Mouse (Mus musculus) limb, embryonic 14.5 days (tissue): ENCODE results near the gene App. TPM values are rescaled to one million over a fixed set of nuclear protein-coding genes. Genes with fewer than 3 reads are reported as not detected.
A peak's percentile ranks its signal among the peaks of the same experiment; 100 is the strongest.

ENCODE experiments used
- ATAC-seq: fragments of 200-750 bp; cut with Nextera tagmentation; 2 replicates; pipeline ENCODE4 v1.8.0; 2017; ENCODE audit warnings: low read depth, moderate number of reproducible peaks, moderate TSS enrichment; ENCODE audit not compliant: low FRiP score
- DNase-seq: peaks from one replicate; pipeline ENCODE4 v3.0.0-alpha.2; 2015; ENCODE audit warnings: low spot score
- H3K27ac ChIP-seq: fragments of 300-500 bp; sonication (generic); replicated peaks from 2 replicates; pipeline ENCODE4 v1.5.1; 2014; ENCODE audit warnings: low read depth, mild to moderate bottlenecking, low read length, moderate library complexity, mixed read lengths
- H3K27me3 ChIP-seq: fragments of 300-500 bp; sonication (generic); 2 replicates; pipeline ENCODE4 v1.6.1; 2014; ENCODE audit warnings: low read length, mixed read lengths; ENCODE audit not compliant: control insufficient read depth, insufficient read depth
- H3K36me3 ChIP-seq: fragments of 300-500 bp; sonication (generic); 2 replicates; pipeline ENCODE4 v1.6.1; 2014; ENCODE audit warnings: mild to moderate bottlenecking, low read length, moderate library complexity, mixed read lengths; ENCODE audit not compliant: control insufficient read depth, insufficient read depth
- H3K4me1 ChIP-seq: fragments of 300-500 bp; sonication (generic); 2 replicates; pipeline ENCODE4 v1.6.1; 2014; ENCODE audit warnings: antibody characterized with exemption, low read length, mixed read lengths; ENCODE audit not compliant: control insufficient read depth, insufficient read depth
- H3K4me2 ChIP-seq: fragments of 300-500 bp; sonication (generic); replicated peaks from 2 replicates; pipeline ENCODE4 v1.6.1; 2014; ENCODE audit warnings: low read depth, mild to moderate bottlenecking, low read length, moderate library complexity; ENCODE audit not compliant: severe bottlenecking
- H3K4me3 ChIP-seq: fragments of 300-500 bp; sonication (generic); replicated peaks from 2 replicates; pipeline ENCODE4 v1.5.1; 2014; ENCODE audit warnings: low read length
- H3K9ac ChIP-seq: fragments of 300-500 bp; sonication (generic); 2 replicates; pipeline ENCODE4 v1.6.1; 2014; ENCODE audit warnings: mild to moderate bottlenecking, low read depth, low read length, moderate library complexity; ENCODE audit not compliant: severe bottlenecking
- H3K9me3 ChIP-seq: fragments of 300-500 bp; sonication (generic); 2 replicates; pipeline ENCODE4 v1.6.1; 2016; ENCODE audit warnings: low read length; ENCODE audit not compliant: control insufficient read depth
- POLR2A ChIP-seq: fragments of 200-500 bp; IDR thresholded peaks from 2 replicates; pipeline ENCODE4 v1.8.0; 2012; ENCODE audit warnings: inconsistent platforms, mild to moderate bottlenecking, moderate library complexity, borderline replicate concordance; ENCODE audit not compliant: insufficient read depth, insufficient read length; ENCODE audit errors: extremely low read depth
- WGBS: fragments of 180-500 bp; shearing (Covaris S2); extraction: QIAGEN DNeasy Blood & Tissue Kit; methylation state at CpG from one replicate; pipeline ENCODE4 v1.1.7; 2014; 5-methylcytosine and 5-hydroxymethylcytosine counted together
- polyA plus RNA-seq, 2 experiments: library from polyadenylated mRNA; depleted of rRNA in 1 of 2; stranded (reverse) in 1 of 2; unstranded in 1 of 2; fragments of >200 nt; fragmentation: Nextera tagmentation in 1 of 2; extraction: Ambion mirVana in 1 of 2; gene quantifications; 2 replicates each; pipeline versions ENCODE4 v1.2.1 to v1.2.3; 2012 to 2014

The App gene
- polyA plus RNA-seq, 2 experiments, result 206 to 326 TPM

- no peak overlapping the region for H3K9ac ChIP-seq
- H3K36me3 ChIP-seq, result no peaks in the 10 kb centered on the region
- TF ChIP-seq POLR2A, result no peak
- H3K4me1 ChIP-seq, result peaks cover 49% of the 10 kb centered on the region
- H3K4me3 ChIP-seq, result no peak overlapping the region
- H3K9me3 ChIP-seq, result no peaks in the 10 kb centered on the region
- H3K4me2 ChIP-seq, result no peak overlapping the region
- no peak for DNase-seq
- no peak for ATAC-seq
- WGBS, result 83% methylated on average over 7 of the region's 7 CpGs
- H3K27ac ChIP-seq, result no peak overlapping the region
- H3K27me3 ChIP-seq, result no peaks in the 10 kb centered on the region
Measured at GRCm38 (mm10) chr16:85130861-85131556, 42.6 kb downstream of the App start.

GRCm38 (mm10) chr16:85128693-85129657, 44.6 kb downstream of the App start:
- peak; percentile 24; the same call in 1 of the 2 replicates for ATAC-seq
- 0 out of 2 replicates have a peak overlapping the region, but pooled peaks have one; percentile 16 for H3K4me2 ChIP-seq

GRCm38 (mm10) chr16:85128347-85128664, 45.3 kb downstream of the App start:
- Histone ChIP-seq H3K4me1 (peaks cover 38% of the 10 kb centered on the region), H3K4me2 (0 out of 2 replicates have a peak overlapping the region, but pooled peaks have one; percentile 4), H3K9ac (no peak overlapping the region), H3K27ac (peak overlapping the region; percentile 88), H3K9me3 (no peaks in the 10 kb centered on the region), H3K36me3 (no peaks in the 10 kb centered on the region), H3K27me3 (no peaks in the 10 kb centered on the region), H3K4me3 (no peak overlapping the region)
- no peak for TF ChIP-seq POLR2A
- WGBS, result 6% methylated on average over 5 of the region's 5 CpGs
- peak; percentile 82 for DNase-seq
- ATAC-seq, result peak; percentile 84

More at GRCm38 (mm10) chr16:85128693-85129657, 44.6 kb downstream of the App start:
- peaks cover 42% of the 10 kb centered on the region for H3K4me1 ChIP-seq
- H3K9ac ChIP-seq, result no peak overlapping the region
- H3K4me3 ChIP-seq, result no peak overlapping the region
- 7% methylated on average over 13 of the region's 13 CpGs for WGBS
- no peak for DNase-seq
- peak overlapping the region; percentile 88 for H3K27ac ChIP-seq
- H3K27me3 ChIP-seq, result no peaks in the 10 kb centered on the region
- no peaks in the 10 kb centered on the region for H3K36me3 ChIP-seq
- no peaks in the 10 kb centered on the region for H3K9me3 ChIP-seq
- no peak for TF ChIP-seq POLR2A

- Histone ChIP-seq H3K36me3 (no peaks in the 10 kb centered on the region), H3K9ac (no peak overlapping the region), H3K4me1 (peaks cover 37% of the 10 kb centered on the region), H3K27ac (peak overlapping the region; percentile 88), H3K27me3 (no peaks in the 10 kb centered on the region), H3K4me2 (0 out of 2 replicates have a peak overlapping the region, but pooled peaks have one; percentile 4), H3K4me3 (no peak overlapping the region), H3K9me3 (no peaks in the 10 kb centered on the region)
- TF ChIP-seq POLR2A, result no peak
- ATAC-seq (no peak), DNase-seq (no peak)
- WGBS, result 53% methylated on average over 11 of the region's 11 CpGs
Measured at GRCm38 (mm10) chr16:85127661-85128346, 45.8 kb downstream of the App start.

- Histone ChIP-seq H3K27ac (no peak overlapping the region), H3K27me3 (no peaks in the 10 kb centered on the region), H3K4me1 (peaks cover 28% of the 10 kb centered on the region), H3K4me2 (no peak overlapping the region), H3K9me3 (no peaks in the 10 kb centered on the region), H3K4me3 (no peak overlapping the region), H3K9ac (no peak overlapping the region), H3K36me3 (no peaks in the 10 kb centered on the region)
- no peak for TF ChIP-seq POLR2A
- DNase-seq (no peak), ATAC-seq (no peak)
- WGBS, result 87% methylated on average over 4 of the region's 4 CpGs
Measured at GRCm38 (mm10) chr16:85124649-85125048, 48.9 kb downstream of the App start.
